Mouse (Mus musculus) small intestine, adult 2 months (tissue): ENCODE measurements at regions not wholly inside any gene's neighbourhood (a gene's known extent, or its start where the extent isn't known, plus 50 kb on each side); places are given as distances from the start of the nearest gene placed in this dataset.
"Not testable (repeated sequence)": the region's sequence is repeated elsewhere in the genome, so short reads cannot be mapped to it uniquely, and the experiment has no call there.

Experiments used
- H3K27ac ChIP-seq: fragments of 200-500 bp; 2 replicates; pipeline ENCODE4 v1.5.1; 2012; ENCODE audit warnings: low read depth, low read length, control low read depth, inconsistent platforms; ENCODE audit not compliant: insufficient read depth
- H3K27me3 ChIP-seq: fragments of 200-500 bp; 2 replicates; pipeline ENCODE4 v1.6.1; 2012; ENCODE audit warnings: mild to moderate bottlenecking, moderate library complexity, low read length, inconsistent platforms; ENCODE audit not compliant: control insufficient read depth, insufficient read depth
- H3K36me3 ChIP-seq: fragments of 200-500 bp; 2 replicates; pipeline ENCODE4 v1.6.1; 2012; ENCODE audit warnings: mild to moderate bottlenecking, low read length, control low read depth, inconsistent platforms; ENCODE audit not compliant: control insufficient read depth, insufficient read depth
- H3K4me1 ChIP-seq: fragments of 200-500 bp; 2 replicates; pipeline ENCODE4 v1.6.1; 2012; ENCODE audit warnings: low read length, inconsistent platforms, mixed read lengths; ENCODE audit not compliant: control insufficient read depth, insufficient read depth, insufficient read length
- H3K4me3 ChIP-seq: fragments of 200-500 bp; 2 replicates; pipeline ENCODE4 v1.5.1; 2012; ENCODE audit warnings: low read depth, mild to moderate bottlenecking, control low read depth, inconsistent platforms, low read length, moderate library complexity
- CTCF ChIP-seq: fragments of 200-500 bp; IDR thresholded peaks from 2 replicates; pipeline ENCODE4 v1.5.1; 2012; ENCODE audit warnings: low read depth, mild to moderate bottlenecking, control low read depth, inconsistent platforms, low read length, moderate library complexity, mixed read lengths; ENCODE audit not compliant: insufficient replicate concordance, insufficient read length; ENCODE audit errors: extremely low read depth
- POLR2A ChIP-seq: fragments of 200-500 bp; IDR thresholded peaks from 2 replicates; pipeline ENCODE4 v1.6.1; 2012; ENCODE audit warnings: low read depth, mild to moderate bottlenecking, control low read depth, inconsistent platforms, low read length, moderate library complexity
- WGBS: fragments of 180-500 bp; shearing (Covaris S2); methylation state at CpG from one replicate; pipeline ENCODE4 v1.1.7; 2018; 5-methylcytosine and 5-hydroxymethylcytosine counted together

DNA sequence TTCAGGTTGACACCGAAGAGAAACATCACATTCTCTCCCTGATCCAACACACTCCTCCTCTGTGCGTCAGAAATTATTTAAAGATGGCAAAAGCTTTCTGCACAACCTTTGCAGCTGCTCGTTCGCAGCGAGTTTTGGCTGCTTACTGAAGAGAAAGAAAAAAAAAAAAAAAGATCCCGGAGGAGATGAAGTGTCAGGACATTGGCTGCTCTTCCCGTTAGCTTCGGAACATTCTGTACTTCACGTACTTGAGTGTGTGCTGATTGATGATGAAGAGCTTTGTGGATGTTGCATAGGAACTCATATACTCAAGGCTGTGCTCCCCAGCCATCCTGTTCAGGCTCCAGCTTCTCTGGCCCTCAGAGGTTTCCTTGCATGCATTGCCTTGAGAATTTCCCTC lies 162.5 kb upstream of the Peli2 start:
- TF ChIP-seq POLR2A (no peak), CTCF (no peak)
- Histone ChIP-seq H3K36me3 (no peaks in the 10 kb centered on the region), H3K27me3 (no peaks in the 10 kb centered on the region), H3K4me1 (no peaks in the 10 kb centered on the region), H3K27ac (peak overlapping the region; percentile 15; the same call in 1 of the 2 replicates), H3K4me3 (no peak overlapping the region)
- WGBS = 76% methylated on average over 9 of the region's 9 CpGs

DNA sequence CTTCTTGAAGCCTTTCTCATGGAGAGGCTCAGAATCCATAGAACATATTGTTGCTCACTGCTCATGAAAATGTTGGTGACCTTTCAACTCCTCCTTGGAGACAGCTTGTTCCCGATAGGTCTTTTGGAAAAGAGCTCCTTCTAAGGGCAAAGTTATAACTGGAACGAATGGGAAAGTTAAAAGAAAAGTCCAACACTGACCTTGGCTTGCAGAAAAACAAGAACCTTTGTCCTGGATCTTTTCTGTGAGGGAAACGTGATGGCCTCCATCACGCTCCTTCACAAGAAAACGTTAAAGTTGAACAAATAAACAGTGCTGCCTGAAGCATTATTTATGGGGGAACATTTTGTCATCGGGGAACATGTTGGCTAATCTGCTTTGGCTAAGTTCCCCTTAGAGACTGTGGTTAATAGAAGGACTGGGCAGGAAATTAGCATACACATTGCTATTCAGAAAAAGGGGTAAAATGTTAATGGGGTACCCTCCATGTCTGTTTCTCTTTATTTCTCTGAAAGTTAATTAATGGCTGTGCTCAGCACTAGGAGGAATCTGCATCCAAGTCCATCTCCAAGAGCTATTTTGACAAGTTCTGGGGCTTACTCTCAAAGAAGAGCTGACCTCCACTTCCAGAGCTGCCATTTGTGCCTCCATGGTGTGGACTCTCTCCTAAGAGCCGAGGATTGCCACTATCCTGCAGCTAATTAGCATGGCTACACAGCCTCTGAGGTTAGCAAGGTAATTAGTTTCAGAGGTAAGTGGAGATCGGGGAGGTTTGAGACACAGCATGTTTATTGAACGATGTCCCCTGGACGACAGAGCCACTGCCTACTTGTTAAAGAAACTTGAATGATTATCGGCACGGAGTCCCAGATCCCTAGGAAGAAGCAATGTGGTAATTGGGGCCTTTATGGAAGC lies 161.0 kb upstream of the Peli2 start:
- Histone ChIP-seq H3K4me3 (no peak overlapping the region), H3K27ac (0 out of 2 replicates have a peak overlapping the region, but pooled peaks have one; percentile 22), H3K4me1 (no peaks in the 10 kb centered on the region), H3K27me3 (no peaks in the 10 kb centered on the region), H3K36me3 (no peaks in the 10 kb centered on the region)
- TF ChIP-seq POLR2A (no peak), CTCF (no peak)
- WGBS = 69% methylated on average over 12 of the region's 12 CpGs

GRCm38 (mm10) chr14:47964806-47965205 lies 155.8 kb upstream of the Peli2 start:
- not testable (repeated sequence) for H3K27me3 ChIP-seq, H3K4me3 ChIP-seq, H3K36me3 ChIP-seq, H3K27ac ChIP-seq, H3K4me1 ChIP-seq
- WGBS = 79% methylated on average over 4 of the region's 4 CpGs

- Histone ChIP-seq H3K27ac (no peak overlapping the region), H3K4me1 (no peaks in the 10 kb centered on the region), H3K36me3 (no peaks in the 10 kb centered on the region), H3K27me3 (no peaks in the 10 kb centered on the region), H3K4me3 (no peak overlapping the region)
- TF ChIP-seq CTCF (no peak), POLR2A (no peak)
- WGBS = 50% methylated on average over 1 of the region's 1 CpGs
Measured at GRCm38 (mm10) chr14:47969871-47970270, 150.8 kb upstream of the Peli2 start.

DNA sequence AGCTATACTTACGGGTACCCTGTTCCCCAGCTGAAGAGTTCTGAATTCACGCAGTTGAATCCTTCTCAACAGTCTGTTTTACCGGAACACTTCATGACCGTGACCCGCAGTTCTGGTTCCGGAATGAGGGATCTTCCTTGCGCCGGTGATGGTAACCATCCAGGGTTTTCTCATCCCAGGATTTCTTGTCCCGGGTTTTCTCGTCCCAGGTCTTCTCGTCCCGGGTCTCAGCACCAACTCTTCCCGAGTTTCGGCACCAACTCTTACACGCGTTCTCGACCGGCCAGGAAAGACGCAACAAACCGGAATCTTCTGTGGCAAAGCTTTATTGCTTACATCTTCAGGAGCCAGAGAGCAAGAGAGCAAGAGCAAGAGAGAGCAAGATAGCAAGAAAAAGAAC lies 147.5 kb upstream of the Peli2 start:
- H3K27me3 ChIP-seq, H3K36me3 ChIP-seq, H3K4me1 ChIP-seq, H3K4me3 ChIP-seq, H3K27ac ChIP-seq: not testable (repeated sequence)
- 97% methylated on average over 20 of the region's 20 CpGs for WGBS

- no peaks in the 10 kb centered on the region; the same call in 1 of the 2 replicates for H3K27me3 ChIP-seq
- TF ChIP-seq CTCF = no peak
- TF ChIP-seq POLR2A = no peak
- no peak overlapping the region for H3K27ac ChIP-seq
- WGBS = 62% methylated on average over 3 of the region's 3 CpGs
- H3K4me1 ChIP-seq = no peaks in the 10 kb centered on the region
- H3K4me3 ChIP-seq = no peak overlapping the region
- H3K36me3 ChIP-seq = no peaks in the 10 kb centered on the region
Measured at GRCm38 (mm10) chr14:47982993-47983740, 137.5 kb upstream of the Peli2 start.

DNA sequence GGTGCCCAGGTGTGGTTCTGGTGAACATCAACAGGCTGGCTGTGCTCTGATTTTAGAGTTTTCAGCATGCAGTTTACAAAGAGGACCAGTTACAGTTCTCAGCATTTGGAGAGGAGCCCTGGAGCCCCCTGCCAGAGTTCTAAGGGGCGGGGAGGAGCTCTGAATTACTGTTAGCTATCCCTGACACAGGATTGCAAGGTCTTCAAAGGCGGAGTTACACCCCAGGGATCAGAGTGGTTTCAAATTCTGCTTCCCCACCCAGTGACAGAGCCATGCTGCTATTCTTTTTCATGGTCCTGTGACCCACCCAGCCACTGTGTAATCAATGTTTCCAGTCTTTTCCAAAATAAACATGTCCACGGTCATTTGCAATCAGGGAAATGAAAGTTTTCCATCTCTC lies 134.1 kb upstream of the Peli2 start:
- Histone ChIP-seq H3K4me1 (no peaks in the 10 kb centered on the region), H3K27ac (no peak overlapping the region), H3K36me3 (no peaks in the 10 kb centered on the region), H3K4me3 (no peak overlapping the region), H3K27me3 (no peaks in the 10 kb centered on the region)
- 26% methylated on average over 3 of the region's 3 CpGs for WGBS
- no peak for TF ChIP-seq CTCF
- no peak for TF ChIP-seq POLR2A
